Mouse (Mus musculus) layer of hippocampus, adult 9-11 months (tissue): ENCODE measurements around the gene Nup35.

Experiments
- DNase-seq: peaks from one replicate; pipeline ENCODE4 v3.0.0; 2022

Nup35 gene

GRCm38 (mm10) chr2:80616854-80617737, at the start of gene Nup35, which contains the start of gene Dusp19:
Gene Nup35 (plus strand): TSS chr2:80617236.
Gene Dusp19 (plus strand): TSS chr2:80617045.
- DNase-seq: peak; percentile 96

DNA sequence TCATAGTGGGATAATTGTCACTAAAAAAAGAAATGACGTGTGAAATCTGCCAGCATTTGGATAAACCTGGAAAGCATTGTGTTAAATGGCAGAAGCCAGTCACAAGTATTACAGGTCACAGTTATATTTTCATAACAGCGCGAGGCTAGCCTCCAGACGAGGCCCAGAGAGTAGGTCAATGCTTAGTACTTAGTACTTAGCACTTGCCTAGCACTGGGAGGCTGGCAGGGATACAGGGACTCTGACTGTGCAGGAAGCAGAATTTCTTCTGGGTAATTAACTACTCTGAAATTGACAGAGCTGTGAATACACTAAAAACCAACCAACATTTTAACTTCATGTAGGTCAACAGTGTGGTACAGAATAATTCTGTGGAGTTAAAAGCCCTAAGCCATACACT, 49.6 kb upstream of the Nup35 start:
- DNase-seq: no peak

DNA sequence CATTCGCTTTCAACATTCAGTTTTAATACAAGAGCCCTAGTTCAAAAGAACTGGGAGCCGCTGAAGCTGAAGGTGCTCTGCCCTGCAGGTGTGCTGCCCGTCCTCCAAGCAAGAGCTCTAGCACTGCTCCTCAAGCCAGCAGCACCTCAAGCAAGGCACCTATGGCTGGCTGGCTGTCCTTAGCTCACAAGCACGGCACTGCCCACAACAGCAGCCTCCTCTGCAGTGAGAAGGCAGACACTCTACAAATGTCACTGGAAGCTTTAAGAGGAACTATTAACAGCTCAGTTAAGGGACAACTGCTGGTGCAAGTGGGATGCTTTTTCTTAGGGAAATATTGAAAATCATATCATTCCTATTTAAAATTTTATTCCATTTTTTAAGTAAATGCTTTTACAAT, 46.4 kb upstream of the Nup35 start:
- DNase-seq: no peak

- no peak for DNase-seq
Observed at GRCm38 (mm10) chr2:80577286-80577685, 39.8 kb upstream of the Nup35 start.

GRCm38 (mm10) chr2:80579253-80579891, 37.7 kb upstream of the Nup35 start:
- no peak for DNase-seq

GRCm38 (mm10) chr2:80580311-80580961, 36.6 kb upstream of the Nup35 start:
- DNase-seq: no peak

GRCm38 (mm10) chr2:80581043-80581711, 35.9 kb upstream of the Nup35 start, which contains the start of gene Nckap1:
Gene Nckap1 (minus strand): TSS chr2:80581380.
- DNase-seq: peak; percentile 86

DNA sequence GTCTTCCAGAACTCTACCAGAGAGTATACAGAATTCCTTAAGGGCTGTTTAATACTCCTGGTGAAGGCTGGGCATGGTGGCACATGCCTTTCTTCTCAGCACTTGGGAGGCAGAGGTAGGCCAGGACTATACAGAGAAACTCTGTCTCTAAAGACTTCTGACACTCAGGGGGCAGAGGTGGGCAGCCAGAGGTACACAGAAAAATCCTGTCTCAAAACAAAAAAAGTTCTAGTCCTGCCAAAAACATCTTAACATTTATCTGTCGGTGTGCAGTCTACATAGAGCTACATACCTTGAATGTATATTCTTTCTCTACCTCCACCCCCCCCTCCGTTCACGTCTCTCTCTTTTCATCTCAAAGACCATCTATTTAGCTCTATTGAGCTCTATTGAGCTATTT, 34.7 kb upstream of the Nup35 start:
- DNase-seq: no peak

- peak; percentile 85 for DNase-seq
Observed at GRCm38 (mm10) chr2:80594215-80594918, 22.7 kb upstream of the Nup35 start.

GRCm38 (mm10) chr2:80596960-80597359, 20.1 kb upstream of the Nup35 start:
- peak; percentile 55 for DNase-seq

DNA sequence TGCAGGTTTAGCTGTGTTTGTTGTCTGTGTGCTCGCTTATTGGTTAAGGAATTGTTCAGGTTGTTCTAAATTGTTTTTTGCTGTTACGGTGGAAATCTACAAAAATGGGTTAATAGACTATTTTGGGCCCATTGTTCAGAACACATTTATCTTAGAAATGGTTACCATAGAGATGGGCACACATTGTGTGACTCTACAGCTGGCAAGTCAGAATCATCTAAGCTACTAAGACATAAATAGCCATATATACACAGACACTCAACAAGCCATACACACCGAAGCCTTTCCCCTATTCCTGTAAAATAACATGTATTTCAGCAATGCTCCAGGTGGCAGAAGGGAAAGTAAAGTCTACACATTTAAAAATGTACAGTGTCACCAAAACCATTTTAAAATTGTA, 17.2 kb upstream of the Nup35 start:
- DNase-seq: peak; percentile 62

- no peak for DNase-seq
Observed at GRCm38 (mm10) chr2:80600611-80601010, 16.4 kb upstream of the Nup35 start.

DNA sequence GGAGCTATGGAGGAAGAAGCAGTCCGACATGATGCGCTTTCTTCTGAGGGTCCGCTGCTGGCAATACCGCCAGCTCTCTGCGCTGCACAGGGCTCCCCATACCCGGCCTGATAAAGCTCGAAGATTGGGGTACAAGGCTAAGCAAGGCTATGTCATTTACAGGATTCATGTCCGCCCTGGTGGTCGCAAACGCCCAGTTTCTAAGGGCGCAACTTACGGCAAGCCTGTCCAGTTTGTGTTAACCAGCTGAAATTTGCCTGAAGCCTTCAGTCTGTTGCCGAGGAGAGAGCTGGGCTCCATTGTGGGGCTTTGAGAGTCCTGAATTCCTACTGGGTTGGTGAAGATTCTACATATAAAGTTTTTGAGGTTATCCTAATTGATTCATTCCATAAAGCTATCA, 14.3 kb upstream of the Nup35 start:
- DNase-seq: no peak

GRCm38 (mm10) chr2:80603771-80604426, 13.1 kb upstream of the Nup35 start:
- DNase-seq: peak; percentile 53

- DNase-seq: peak; percentile 48
Observed at GRCm38 (mm10) chr2:80612286-80612685, 4.8 kb upstream of the Nup35 start.

DNA sequence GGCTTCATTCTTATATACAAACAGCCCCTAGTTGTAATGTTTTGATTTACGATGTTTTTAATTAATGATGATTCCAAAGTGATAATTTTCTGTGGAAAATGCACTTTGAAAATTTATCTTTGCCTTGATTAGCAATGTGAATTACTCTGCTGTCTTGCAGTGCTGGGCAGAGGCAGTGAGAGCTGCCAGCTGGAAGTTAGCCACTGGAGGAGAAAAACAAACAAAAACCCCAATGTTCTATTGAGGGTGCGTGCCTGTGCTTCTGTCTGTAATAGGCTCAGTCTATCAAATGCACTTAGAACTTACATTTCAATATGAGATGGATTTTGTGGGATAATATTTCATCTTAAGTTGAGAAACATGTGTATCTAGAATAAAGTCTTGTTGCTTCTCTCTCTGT, 4.2 kb upstream of the Nup35 start:
- DNase-seq: peak; percentile 88

- no peak for DNase-seq
Observed at GRCm38 (mm10) chr2:80618991-80619390, 2.0 kb downstream of the Nup35 start.

- DNase-seq: no peak
Observed at GRCm38 (mm10) chr2:80621921-80622320, 4.9 kb downstream of the Nup35 start.

GRCm38 (mm10) chr2:80624523-80624922, 7.5 kb downstream of the Nup35 start:
- peak; percentile 32 for DNase-seq

DNA sequence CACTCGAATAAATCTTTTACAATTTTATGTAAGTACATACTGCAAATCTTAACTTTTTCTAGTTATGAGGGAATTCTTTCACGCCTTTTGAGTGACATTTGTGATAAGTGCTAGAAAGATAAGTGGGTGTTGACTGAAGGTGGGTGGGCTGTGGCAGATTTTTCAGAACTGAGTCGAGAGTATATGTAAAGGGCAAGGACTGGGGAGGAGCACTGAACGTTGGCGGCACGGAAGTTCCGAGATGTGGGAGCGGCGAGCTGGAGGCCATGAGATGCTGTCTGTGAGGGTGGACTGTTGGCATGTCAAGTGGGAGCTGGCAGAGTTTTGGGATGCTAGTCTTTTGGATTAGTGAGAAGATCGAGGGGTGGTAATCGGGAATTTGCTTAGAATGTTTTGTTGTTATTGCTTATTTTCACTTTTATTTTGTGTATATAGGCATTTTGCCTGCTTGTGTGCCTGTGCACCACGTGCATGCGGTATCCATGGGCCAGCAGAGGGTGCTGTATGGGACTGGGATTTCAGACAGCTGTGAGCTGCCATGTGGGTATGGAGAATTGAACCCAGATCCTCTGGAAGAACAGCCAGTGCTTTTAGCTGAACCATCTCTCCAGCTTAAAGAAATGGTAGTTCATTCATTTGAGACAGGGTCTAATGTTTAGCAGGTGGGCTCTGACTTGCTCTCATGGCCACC, 15.4 kb downstream of the Nup35 start:
- DNase-seq: no peak
